19 mouse cellular contexts compared by ENCODE assay signal in the genomic region with DNA sequence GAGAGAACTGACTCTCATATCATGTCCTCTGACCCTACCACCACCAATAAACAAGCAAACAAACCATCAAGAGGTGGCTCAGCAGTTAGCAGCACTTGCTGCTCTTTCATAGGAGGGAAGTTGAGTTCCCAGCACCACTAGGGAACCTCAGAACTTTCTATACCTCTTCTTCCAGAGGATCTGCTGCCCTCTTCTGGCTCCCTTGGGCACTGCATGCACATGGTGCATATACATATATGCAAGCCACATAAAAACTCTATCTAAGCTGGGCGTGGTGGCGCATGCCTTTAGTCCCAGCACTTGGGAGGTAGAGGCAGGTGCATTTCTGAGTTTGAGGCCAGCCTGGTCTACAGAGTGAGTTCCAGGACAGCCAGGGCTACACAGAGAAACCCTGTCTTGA. TPM values are rescaled to one million over a fixed set of nuclear protein-coding genes. Genes with fewer than 3 reads are reported as not detected.
DNase-seq lines count a peak whose midpoint lies in the region; ATAC-seq and TF ChIP-seq lines count a peak whose summit lies in the region.
"Had no signal": no experiment of that assay in that cellular context is flagged by ENCODE, and none has a peak within 500 bp of the region (broad histone marks: within the 10 kb centered on the region; RNA-seq: fewer than 3 reads in every experiment).

No protein-coding gene starts in this region.

- H3K27me3 ChIP-seq in midbrain, embryonic 10.5 days (ENCODE audit: low read depth, poor library complexity, severe bottlenecking): no peaks in the 10 kb centered on the region
- H3K27me3 ChIP-seq: embryonic facial prominence, embryonic 15.5 days; forebrain, embryonic 12.5 days; liver, embryonic 13.5 days; midbrain, embryonic 13.5 days had no signal

- whole genome bisulfite sequencing in midbrain, embryonic 10.5 days: 96% methylated on average over 2 of the region's 2 CpGs

- H3K9me3 ChIP-seq in ES-E14 (ENCODE audit: control insufficient read depth, insufficient read depth, low read depth, low read length): no peaks in the 10 kb centered on the region
- peaks cover 16% of the 10 kb centered on the region for H3K9me3 ChIP-seq in midbrain, embryonic 10.5 days (replicated peaks)

- H3K4me3 ChIP-seq in gastrocnemius, adult 2 months: no peak overlapping the region
- H3K4me3 ChIP-seq in left cerebral cortex, adult 2 months: no peak overlapping the region
- no peak overlapping the region for H3K4me3 ChIP-seq in ES-E14 (ENCODE audit: insufficient read depth in 1 of 2, low read depth in 1 of 2, low read length in 2 of 2, poor library complexity in 1 of 2, severe bottlenecking in 1 of 2)
- no peak overlapping the region for H3K4me3 ChIP-seq in midbrain, embryonic 10.5 days
- H3K4me3 ChIP-seq: embryonic facial prominence, embryonic 15.5 days; forebrain, embryonic 12.5 days; liver, embryonic 13.5 days; midbrain, embryonic 13.5 days had no signal

- peak; percentile 30 for TF ChIP-seq CTCF in gastrocnemius, adult 2 months (IDR thresholded peaks at IDR 0.05)
- TF ChIP-seq CTCF in left cerebral cortex, adult 2 months (IDR thresholded peaks at IDR 0.05): peak; percentile 21

- DNase-seq in gastrocnemius, adult 2 months: no peak
- no peak for DNase-seq in gastrocnemius, adult 18-20 months (ENCODE audit: low spot score)
- no peak for DNase-seq in left cerebral cortex, adult 2 months (ENCODE audit: extremely low spot score in 1 of 2, low spot score in 2 of 2)
- DNase-seq in left cerebral cortex, postnatal 4 days: no peak
- DNase-seq in 3T3-L1 (ENCODE audit: low read depth, low spot score): peak; percentile 11
- DNase-seq in ES-E14 (ENCODE audit: low read depth, low spot score): peak; percentile 24
- DNase-seq in midbrain, embryonic 10.5 days (ENCODE audit: low spot score): no peak
- DNase-seq: adrenal gland, adult 8-10 months; cerebellum, adult 18-20 months; heart, postnatal 10 days; liver, embryonic 13.5 days; right cerebral cortex, postnatal 14 days; thymus, adult 18-20 months had no signal

- in situ Hi-C loops in ES-E14 (cut with MboI; ENCODE audit: low sequenced_read_pairs in 2 of 2, unreplicated experiment in 2 of 2): no loop called here

- H3K9ac ChIP-seq in ES-E14 (ENCODE audit: insufficient read depth, low read depth, low read length, poor library complexity, severe bottlenecking): no peak overlapping the region
- H3K9ac ChIP-seq: embryonic facial prominence, embryonic 15.5 days; forebrain, embryonic 12.5 days; liver, embryonic 13.5 days; midbrain, embryonic 13.5 days had no signal

- no peak overlapping the region for H3K27ac ChIP-seq in gastrocnemius, adult 2 months
- no peak overlapping the region for H3K27ac ChIP-seq in left cerebral cortex, adult 2 months
- H3K27ac ChIP-seq in ES-E14 (ENCODE audit: insufficient read depth, low read depth, low read length, poor library complexity, severe bottlenecking): no peak overlapping the region
- no peak overlapping the region for H3K27ac ChIP-seq in midbrain, embryonic 10.5 days (replicated peaks)
- H3K27ac ChIP-seq: embryonic facial prominence, embryonic 15.5 days; forebrain, embryonic 12.5 days; liver, embryonic 13.5 days; macrophage; midbrain, embryonic 13.5 days had no signal

- H3K4me1 ChIP-seq in ES-E14 (ENCODE audit: control insufficient read depth in 2 of 2, insufficient read depth in 2 of 2, low read length in 2 of 2, poor library complexity in 1 of 2): 0 out of 4 replicates have a peak, but pooled peaks cover 0 to 3% of the 10 kb centered on the region in 2 experiments
- H3K4me1 ChIP-seq in midbrain, embryonic 10.5 days: no peaks in the 10 kb centered on the region
- H3K4me1 ChIP-seq: embryonic facial prominence, embryonic 15.5 days; forebrain, embryonic 12.5 days; liver, embryonic 13.5 days; midbrain, embryonic 13.5 days had no signal

- H3K36me3 ChIP-seq in ES-E14 (ENCODE audit: control insufficient read depth, insufficient read depth, low read length, poor library complexity, severe bottlenecking): peaks cover 15% of the 10 kb centered on the region; the same call in 1 of the 2 replicates
- peaks cover 100% of the 10 kb centered on the region for H3K36me3 ChIP-seq in midbrain, embryonic 10.5 days
- H3K36me3 ChIP-seq: liver, embryonic 13.5 days had no signal

- intact Hi-C loops in gastrocnemius, adult 2 months (cut with DNase I): no loop called here
- intact Hi-C loops in left cerebral cortex, adult 2 months (cut with DNase I): no loop called here
- intact Hi-C loops in left cerebral cortex, postnatal 4 days (cut with DNase I): no loop called here

- no peak for ATAC-seq in activated CD4-positive, CD25-positive, alpha-beta regulatory T cell, adult 4 months
- ATAC-seq: hindbrain, embryonic 16.5 days; midbrain, embryonic 13.5 days had no signal

TF ChIP-seq in ES-E14, 5 proteins besides CTCF, POLR2A, EP300 and RAD21:
- TF ChIP-seq MAFK (IDR thresholded peaks at IDR 0.05; ENCODE audit: insufficient read depth, low read depth, low read length): no peak
- TF ChIP-seq HCFC1 (IDR thresholded peaks at IDR 0.05; ENCODE audit: borderline replicate concordance, insufficient read depth, low read length): no peak
- no peak for TF ChIP-seq ZC3H11A (IDR thresholded peaks at IDR 0.05; ENCODE audit: borderline replicate concordance, low read depth, low read length)
- TF ChIP-seq ZNF384 (IDR thresholded peaks at IDR 0.05; ENCODE audit: low read depth, low read length): no peak
- no peak for TF ChIP-seq CHD2 (IDR thresholded peaks at IDR 0.05; ENCODE audit: low read depth, low read length)

RNA-seq across cellular contexts. Expression of a gene that starts 59.9 kb away (rescaled TPM):
- total RNA-seq in gastrocnemius, adult 2 months (2021): 10 to 100 TPM; 11.0 to 12.3 TPM
- total RNA-seq in gastrocnemius, adult 18-20 months (2021): 10 to 100 TPM; 10.0 to 10.9 TPM
- 10 to 100 TPM; 56.6 to 58.3 TPM for total RNA-seq in left cerebral cortex, adult 2 months (2021)
- 10 to 100 TPM; 44.9 to 45.4 TPM for total RNA-seq in left cerebral cortex, postnatal 4 days (2021)
- total RNA-seq in ES-E14 (2012; rRNA removed): 36.4 and 39.1 TPM in 2 replicates
- polyA plus RNA-seq in activated CD4-positive, CD25-positive, alpha-beta regulatory T cell, adult 4 months (2017; shearing (Covaris generic)): 10 to 100 TPM; 10.8 to 17.4 TPM
- polyA plus RNA-seq in midbrain, embryonic 10.5 days (2016; fragmentation: Nextera tagmentation; extraction: Ambion mirVana): 17.4 and 17.7 TPM in 2 replicates

Comparison
In these comparisons a context has a peak if more than half of its experiments do, and no peak if none do; other contexts are left out.
1. DNase-seq: peak in 3T3-L1 (single experiment) and ES-E14 (single experiment); none in gastrocnemius, adult 2 months (single experiment), gastrocnemius, adult 18-20 months (single experiment), left cerebral cortex, adult 2 months (0 of 2), left cerebral cortex, postnatal 4 days (single experiment) and midbrain, embryonic 10.5 days (single experiment).